Mouse (Mus musculus) hindbrain, embryonic 15.5 days (tissue): ENCODE results near the gene Gria4. TPM values are rescaled to one million over a fixed set of nuclear protein-coding genes. Genes with fewer than 3 reads are reported as not detected.
"Not testable (repeated sequence)": the region's sequence is repeated elsewhere in the genome, so short reads cannot be mapped to it uniquely, and the experiment has no call there.

Experiments used
- ATAC-seq: fragments of 200-750 bp; cut with Nextera tagmentation; 2 replicates; pipeline ENCODE4 v1.8.0; 2017; ENCODE audit warnings: low read depth, moderate number of reproducible peaks, moderate TSS enrichment; ENCODE audit not compliant: low FRiP score
- H3K27ac ChIP-seq: fragments of 300-500 bp; sonication (generic); replicated peaks from 2 replicates; pipeline ENCODE4 v1.5.1; 2015; ENCODE audit warnings: mild to moderate bottlenecking, inconsistent platforms
- H3K27me3 ChIP-seq: fragments of 300-500 bp; sonication (generic); 2 replicates; pipeline ENCODE4 v1.6.1; 2015; ENCODE audit warnings: control low read depth, inconsistent platforms
- H3K36me3 ChIP-seq: fragments of 300-500 bp; sonication (generic); 2 replicates; pipeline ENCODE4 v1.6.1; 2015; ENCODE audit warnings: control low read depth, inconsistent platforms
- H3K4me1 ChIP-seq: fragments of 300-500 bp; sonication (generic); replicated peaks from 2 replicates; pipeline ENCODE4 v1.6.1; 2015; ENCODE audit warnings: control low read depth, inconsistent platforms
- H3K4me2 ChIP-seq: fragments of 300-500 bp; sonication (generic); 2 replicates; pipeline ENCODE4 v1.6.1; 2015; ENCODE audit warnings: moderate library complexity, mild to moderate bottlenecking, inconsistent platforms
- H3K4me3 ChIP-seq: fragments of 300-500 bp; sonication (generic); 2 replicates; pipeline ENCODE4 v1.5.1; 2015; ENCODE audit warnings: mild to moderate bottlenecking, inconsistent platforms
- H3K9ac ChIP-seq: fragments of 300-500 bp; sonication (generic); 2 replicates; pipeline ENCODE4 v1.6.1; 2015; ENCODE audit warnings: inconsistent platforms
- H3K9me3 ChIP-seq: fragments of 300-500 bp; sonication (generic); 2 replicates; pipeline ENCODE4 v1.6.1; 2016; ENCODE audit warnings: control low read depth, inconsistent platforms
- WGBS: fragments of 180-500 bp; shearing (Covaris S2); methylation state at CpG from one replicate; pipeline ENCODE4 v1.1.7; 2015; 5-methylcytosine and 5-hydroxymethylcytosine counted together
- microRNA-seq: library from miRNA; unstranded; fragments of <30 nt; microRNA quantifications from one replicate; pipeline ENCODE4, GENCODE M21; 2016
- polyA plus RNA-seq: library from polyadenylated mRNA; unstranded; fragments of >200 nt; fragmentation: Nextera tagmentation; extraction: Ambion mirVana; gene quantifications from 2 replicates; pipeline ENCODE4 v1.2.1, GENCODE M21; 2015

Gria4 gene
- polyA plus RNA-seq, 1 experiment from 2014 or later = 33.6 TPM

- Histone ChIP-seq H3K9me3 (no peaks in the 10 kb centered on the region), H3K4me2 (no peak overlapping the region), H3K27ac (no peak overlapping the region), H3K36me3 (no peaks in the 10 kb centered on the region), H3K4me1 (no peaks in the 10 kb centered on the region), H3K4me3 (no peak overlapping the region), H3K27me3 (no peaks in the 10 kb centered on the region), H3K9ac (no peak overlapping the region)
- 0 out of 2 replicates have a peak, but pooled peaks have one; percentile 48 for ATAC-seq
- WGBS = 21% methylated on average over 2 of the region's 2 CpGs
Measured at GRCm38 (mm10) chr9:4442908-4443307, 353.1 kb downstream of the Gria4 start.

GRCm38 (mm10) chr9:4400801-4401200 is 395.2 kb downstream of the Gria4 start:
- not testable (repeated sequence) for H3K36me3 ChIP-seq, H3K4me3 ChIP-seq, ATAC-seq, H3K27me3 ChIP-seq, H3K9ac ChIP-seq, H3K27ac ChIP-seq, H3K9me3 ChIP-seq, H3K4me1 ChIP-seq, H3K4me2 ChIP-seq
- WGBS = 95% methylated on average over 11 of the region's 11 CpGs

GRCm38 (mm10) chr9:4376640-4377120 is 419.4 kb downstream of the Gria4 start:
- Histone ChIP-seq H3K36me3 (no peaks in the 10 kb centered on the region), H3K27ac (peak overlapping the region; percentile 86), H3K4me2 (peak overlapping the region; percentile 57), H3K4me1 (peaks cover 34% of the 10 kb centered on the region), H3K27me3 (no peaks in the 10 kb centered on the region), H3K4me3 (peak overlapping the region; percentile 91), H3K9me3 (no peaks in the 10 kb centered on the region), H3K9ac (peak overlapping the region; percentile 51)
- 0% methylated on average over 15 of the region's 15 CpGs for WGBS
- ATAC-seq = no peak; the same call in 1 of the 2 replicates

GRCm38 (mm10) chr9:4375828-4376639 is 420.0 kb downstream of the Gria4 start, which contains the start of gene Msantd4:
Gene Msantd4 (plus strand): TSS chr9:4376562.
- WGBS = under 1% methylated on average over 31 of the region's 31 CpGs
- no peaks in the 10 kb centered on the region for H3K9me3 ChIP-seq
- ATAC-seq = peak; percentile 100
- H3K27me3 ChIP-seq = no peaks in the 10 kb centered on the region
- no peaks in the 10 kb centered on the region for H3K36me3 ChIP-seq
- peaks cover 33% of the 10 kb centered on the region for H3K4me1 ChIP-seq
- peak within 1 kb of the TSS; percentile 51 for H3K9ac ChIP-seq
- peak within 1 kb of the TSS; percentile 57 for H3K4me2 ChIP-seq
- H3K27ac ChIP-seq = peak within 1 kb of the TSS; percentile 86
- peak within 1 kb of the TSS; percentile 91 for H3K4me3 ChIP-seq

Small RNAs within 50 kb of the gene (microRNA-seq; reads per million reads assigned to microRNA genes)
- gene Gm23811 (not detected), gene Gm23992 (not detected)
